Mouse (Mus musculus) hematopoietic stem cell, adult 5-6 weeks (primary cell): ENCODE measurements around the gene Iscu. TPM values are rescaled to one million over a fixed set of nuclear protein-coding genes. Genes with fewer than 3 reads are reported as not detected.
"Not testable (repeated sequence)": the region's sequence is repeated elsewhere in the genome, so short reads cannot be mapped to it uniquely, and the experiment has no call there.

Experiments
- ATAC-seq, 2 experiments: fragments of 125-278 bp in 1 of 2; replicated peaks in 1 of 2; 2 replicates each; pipeline ENCODE4 v1.8.0; 2016 to 2017; ENCODE audit warnings: inconsistent platforms in 2 of 2, mild to moderate bottlenecking in 2 of 2, moderate number of reproducible peaks in 2 of 2, low read depth in 1 of 2, moderate TSS enrichment in 1 of 2; ENCODE audit not compliant: low FRiP score in 2 of 2, poor library complexity in 2 of 2, severe bottlenecking in 2 of 2, insufficient read depth in 1 of 2, low TSS enrichment in 1 of 2
- total RNA-seq: library from RNA; stranded (forward); fragments of 172-1452, 232-1000 nt; gene quantifications from 2 replicates; pipeline ENCODE4 v1.2.3, GENCODE M21; 2017

The Iscu gene
- total RNA-seq, 1 experiment from 2014 or later: 73.6 TPM

GRCm38 (mm10) chr5:113748556-113749331 lies 23.8 kb upstream of the Iscu start:
- no peak for ATAC-seq

- no peak for ATAC-seq
Observed at GRCm38 (mm10) chr5:113751521-113752157, 20.9 kb upstream of the Iscu start.

- ATAC-seq: no peak
Observed at GRCm38 (mm10) chr5:113755347-113756030, 17.1 kb upstream of the Iscu start.

GRCm38 (mm10) chr5:113761585-113761984 lies 11.0 kb upstream of the Iscu start:
- ATAC-seq: no peak

DNA sequence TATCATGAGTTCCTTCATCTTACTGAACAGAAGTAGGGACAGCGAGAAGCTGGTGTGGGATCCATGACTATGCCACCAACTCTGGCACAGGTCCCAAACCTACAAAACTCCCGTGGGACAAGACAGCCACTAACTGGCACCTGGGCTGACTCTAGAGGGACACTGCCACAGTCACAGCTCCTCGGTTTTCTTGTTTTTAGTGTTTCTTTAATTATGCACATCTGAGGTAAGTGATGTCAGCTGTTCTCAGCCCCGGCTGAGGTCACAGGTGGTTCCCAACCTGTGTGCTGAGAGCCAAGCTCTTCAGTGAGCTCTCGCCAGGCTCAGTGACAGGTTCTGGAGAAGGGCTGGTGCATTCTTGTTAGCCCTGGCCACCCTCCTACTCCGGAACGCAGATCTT lies 8.1 kb upstream of the Iscu start:
- no peak for ATAC-seq

GRCm38 (mm10) chr5:113765641-113766526 lies 6.7 kb upstream of the Iscu start:
- ATAC-seq: no peak

GRCm38 (mm10) chr5:113768806-113769205 lies 3.7 kb upstream of the Iscu start:
- no peak for ATAC-seq

- ATAC-seq: peak; percentile 63 to 73
Observed at GRCm38 (mm10) chr5:113771213-113772162, 1.1 kb upstream of the Iscu start.

DNA sequence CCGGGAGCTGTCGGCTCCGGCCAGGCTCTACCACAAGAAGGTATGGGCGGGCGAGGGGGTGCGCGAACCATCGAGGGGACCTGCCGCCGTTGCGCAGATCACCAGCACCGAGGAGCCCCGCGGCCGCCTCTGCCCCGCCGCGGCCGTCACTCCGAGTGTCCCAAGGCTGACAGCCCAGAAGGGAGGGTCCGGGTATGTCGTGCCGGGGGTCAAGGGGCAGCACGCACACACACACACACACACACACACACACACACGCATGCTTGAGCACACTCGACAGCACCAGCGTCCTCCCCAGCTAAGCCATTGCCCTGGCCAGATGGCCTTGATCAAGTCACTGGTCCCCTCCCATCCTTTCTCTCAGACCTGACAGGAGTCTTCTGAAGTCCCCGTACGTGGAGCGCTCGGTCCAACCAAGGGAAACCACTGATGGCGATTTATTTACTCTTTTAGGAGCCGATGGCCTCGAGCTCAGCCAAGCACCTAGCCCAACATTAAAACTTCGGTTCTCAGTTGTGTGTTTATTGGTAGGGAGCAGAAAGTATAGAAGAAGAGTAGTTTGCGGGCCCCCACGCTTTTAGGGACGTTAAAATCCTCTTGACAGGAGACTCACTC lies 464 bp downstream of the Iscu start:
- no peak for ATAC-seq

GRCm38 (mm10) chr5:113773664-113774063 lies 1.1 kb downstream of the Iscu start:
- ATAC-seq: peak; percentile 22 to 43; a peak in 2 of 4 replicates

GRCm38 (mm10) chr5:113775585-113775984 lies 3.0 kb downstream of the Iscu start:
- no peak for ATAC-seq

DNA sequence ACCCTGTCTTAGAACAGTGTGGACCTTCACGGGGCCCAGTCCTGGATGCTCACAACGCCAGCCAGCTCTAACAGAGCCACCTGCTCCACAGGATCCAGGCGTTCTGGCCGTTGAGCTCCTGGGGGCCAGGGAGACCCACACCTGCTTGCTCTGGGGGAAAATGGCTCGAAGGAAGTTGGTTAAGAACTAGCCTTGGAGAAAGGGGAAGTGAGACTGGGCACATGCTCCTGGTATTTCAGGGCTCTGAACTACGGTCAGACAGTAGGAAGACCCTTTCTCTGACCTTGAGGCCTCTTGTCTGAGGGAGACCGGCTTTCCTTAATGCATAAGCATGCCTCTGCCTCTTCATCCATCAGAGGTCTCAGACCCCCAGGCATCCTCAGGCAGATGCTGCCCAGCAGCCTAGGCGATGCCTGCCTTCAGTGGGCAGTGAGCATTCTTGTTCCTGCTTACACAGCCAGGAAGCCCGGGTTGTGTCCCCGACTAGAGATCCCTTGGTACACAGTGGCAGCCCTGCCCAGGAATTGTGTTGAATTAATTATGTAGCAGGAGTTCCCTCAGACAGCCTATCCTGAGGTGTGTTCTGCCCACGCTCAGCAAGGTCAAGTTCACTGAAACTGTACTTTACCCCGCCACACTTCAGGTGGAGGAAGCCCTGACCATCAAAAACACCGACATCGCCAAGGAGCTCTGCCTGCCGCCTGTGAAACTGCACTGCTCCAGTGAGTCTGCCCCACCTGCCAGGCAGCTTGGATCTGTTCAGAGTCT lies 3.8 kb downstream of the Iscu start:
- ATAC-seq: no peak

GRCm38 (mm10) chr5:113776896-113777226 lies 4.3 kb downstream of the Iscu start:
- peak; percentile 74 to 77 for ATAC-seq

- not testable (repeated sequence) for ATAC-seq
Observed at GRCm38 (mm10) chr5:113777728-113778127, 5.2 kb downstream of the Iscu start.

GRCm38 (mm10) chr5:113779569-113779968 lies 7.0 kb downstream of the Iscu start:
- no peak for ATAC-seq
